Mouse (Mus musculus): ENCODE results near the gene Mrps27.

- no peak for TF ChIP-seq CTCF (IDR thresholded peaks at IDR 0.05; ENCODE audit: low read depth)
- no peak for TF ChIP-seq EP300 (optimal IDR thresholded peaks at IDR 0.05)
Measured at GRCm38 (mm10) chr13:99395531-99395930, 50.9 kb downstream of the Mrps27 start.

Measured in stomach, postnatal 0 days (tissue).